Mouse (Mus musculus): ENCODE data around the gene Camsap3.

The Camsap3 gene

DNA sequence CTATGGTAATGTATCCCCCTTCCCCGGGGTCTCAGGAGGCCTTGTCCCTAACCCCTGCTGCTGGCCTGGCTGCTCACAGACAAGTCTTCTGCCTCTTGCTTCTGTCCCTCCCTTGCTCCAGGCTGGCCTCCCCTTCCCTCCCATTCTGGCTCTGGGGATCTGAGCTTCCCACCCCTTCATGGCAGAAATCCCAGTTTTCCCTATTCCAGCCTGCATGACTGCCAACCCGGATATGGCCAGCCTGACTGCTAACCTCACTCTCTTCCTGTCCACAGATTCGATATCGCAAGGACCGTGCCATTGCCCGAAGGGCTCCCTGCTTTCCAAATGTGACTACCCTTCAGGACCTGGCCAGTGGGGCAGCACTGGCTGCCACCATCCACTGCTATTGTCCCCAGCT is 13.3 kb downstream of the Camsap3 start:
- DNase-seq (ENCODE audit: low read depth, low spot score) = no peak

DNA sequence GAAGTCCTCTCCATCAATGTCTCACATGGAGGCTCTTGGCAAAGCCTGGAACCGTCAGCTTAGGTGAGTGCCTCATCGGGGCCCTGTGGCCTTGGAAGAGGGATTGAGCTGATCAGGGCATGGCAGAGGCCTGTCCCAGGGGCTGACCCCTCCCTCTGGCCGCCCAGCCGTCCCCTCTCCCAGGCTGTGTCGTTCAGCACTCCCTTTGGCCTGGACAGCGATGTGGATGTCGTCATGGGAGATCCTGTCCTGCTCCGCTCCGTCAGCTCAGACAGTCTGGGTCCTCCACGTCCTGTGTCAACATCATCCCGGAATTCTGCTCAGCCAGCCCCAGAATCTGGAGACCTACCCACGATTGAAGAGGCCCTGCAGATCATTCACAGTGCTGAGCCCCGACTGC is 16.3 kb downstream of the Camsap3 start:
- DNase-seq (ENCODE audit: low read depth, low spot score) = no peak

DNA sequence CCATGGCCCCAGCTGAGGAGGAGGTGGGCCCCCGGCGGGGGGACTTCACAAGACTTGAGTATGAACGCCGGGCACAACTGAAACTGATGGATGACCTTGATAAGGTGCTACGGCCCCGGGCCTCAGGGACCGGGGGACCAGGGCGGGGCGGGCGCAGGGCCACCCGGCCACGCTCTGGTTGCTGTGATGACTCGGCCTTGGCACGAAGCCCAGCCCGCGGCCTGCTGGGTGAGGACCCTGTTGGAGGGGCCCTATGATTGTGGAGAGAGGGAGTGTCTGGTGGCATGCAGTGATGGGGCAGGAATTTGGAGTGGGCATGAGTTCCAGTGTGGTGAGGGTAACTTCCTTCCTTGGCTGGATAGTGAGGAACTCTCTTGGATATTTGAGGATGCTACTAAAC is 19.5 kb downstream of the Camsap3 start:
- no peak for DNase-seq (ENCODE audit: low read depth, low spot score)

DNA sequence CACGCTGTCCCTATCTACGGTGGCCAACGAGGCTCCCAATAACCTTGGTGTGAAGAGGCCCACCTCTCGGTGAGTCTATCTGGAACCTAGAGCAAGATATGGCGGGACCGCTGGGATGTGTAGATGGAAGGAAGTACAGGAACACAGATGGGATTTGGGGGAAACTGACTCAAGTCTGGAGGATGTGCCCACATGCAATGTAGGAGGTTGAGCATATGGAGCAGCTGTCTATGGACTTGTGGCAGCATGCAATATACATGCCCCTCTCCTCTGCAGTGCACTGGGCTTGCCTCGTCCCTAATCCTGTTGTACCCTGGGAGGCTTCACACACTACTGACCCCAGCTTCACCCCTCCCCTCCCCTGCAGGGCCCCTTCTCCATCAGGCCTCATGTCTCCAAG is 20.7 kb downstream of the Camsap3 start:
- DNase-seq (ENCODE audit: low read depth, low spot score) = no peak

DNA sequence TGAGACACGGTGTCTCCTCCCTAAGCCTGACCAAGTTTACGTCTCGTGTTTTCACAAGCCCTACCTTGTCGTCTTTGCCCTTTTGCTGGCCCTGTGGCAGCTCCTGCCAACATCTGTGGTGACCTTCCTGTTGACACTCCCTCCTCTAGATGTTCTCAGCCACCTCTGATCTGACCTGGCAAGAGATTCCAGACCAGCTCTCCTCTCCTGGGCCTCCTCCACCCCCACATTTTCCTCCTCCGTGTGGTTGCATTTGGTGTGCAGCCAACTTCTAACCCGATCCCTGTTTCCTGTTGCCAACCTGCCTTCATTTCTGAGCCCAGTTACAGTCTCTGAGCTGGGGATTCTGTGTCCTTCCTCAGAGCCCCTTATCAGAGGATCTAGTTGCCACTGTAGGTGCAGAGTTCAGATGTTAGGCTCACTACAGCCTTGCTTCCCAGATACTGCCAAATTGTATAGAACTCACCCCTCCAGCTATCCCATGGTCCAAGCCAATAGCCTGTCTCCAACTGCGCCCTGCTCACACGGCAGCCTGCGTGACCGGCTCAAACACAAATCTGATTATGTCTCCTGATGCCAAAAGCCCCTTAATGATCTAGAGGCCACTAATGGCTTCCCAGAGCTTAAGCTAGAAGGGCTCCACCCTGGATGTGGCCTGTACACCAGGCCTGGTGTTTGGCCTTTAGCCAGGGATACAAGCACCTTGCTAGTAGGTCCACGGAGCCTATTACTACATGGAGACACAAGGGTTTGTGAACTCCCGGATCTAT is 22.1 kb downstream of the Camsap3 start:
- DNase-seq (ENCODE audit: low read depth, low spot score) = no peak

DNA sequence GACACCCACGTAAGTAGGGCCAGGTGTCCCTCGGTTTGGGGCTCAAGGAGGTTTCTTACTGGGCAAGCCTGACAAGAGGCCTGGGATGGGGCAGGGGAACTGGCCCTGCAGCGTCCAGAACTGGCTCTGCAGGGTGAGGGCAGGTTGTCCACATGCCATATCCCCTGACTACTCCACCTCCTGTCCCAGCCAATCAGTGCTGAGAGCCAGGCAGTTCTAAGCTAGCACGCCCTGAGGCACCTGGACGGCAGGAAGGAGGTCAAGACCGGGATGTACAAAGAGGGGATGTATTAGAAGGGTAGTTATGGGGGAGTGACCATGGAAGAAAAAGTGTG is 22.7 kb downstream of the Camsap3 start:
- DNase-seq (ENCODE audit: low read depth, low spot score) = no peak

DNA sequence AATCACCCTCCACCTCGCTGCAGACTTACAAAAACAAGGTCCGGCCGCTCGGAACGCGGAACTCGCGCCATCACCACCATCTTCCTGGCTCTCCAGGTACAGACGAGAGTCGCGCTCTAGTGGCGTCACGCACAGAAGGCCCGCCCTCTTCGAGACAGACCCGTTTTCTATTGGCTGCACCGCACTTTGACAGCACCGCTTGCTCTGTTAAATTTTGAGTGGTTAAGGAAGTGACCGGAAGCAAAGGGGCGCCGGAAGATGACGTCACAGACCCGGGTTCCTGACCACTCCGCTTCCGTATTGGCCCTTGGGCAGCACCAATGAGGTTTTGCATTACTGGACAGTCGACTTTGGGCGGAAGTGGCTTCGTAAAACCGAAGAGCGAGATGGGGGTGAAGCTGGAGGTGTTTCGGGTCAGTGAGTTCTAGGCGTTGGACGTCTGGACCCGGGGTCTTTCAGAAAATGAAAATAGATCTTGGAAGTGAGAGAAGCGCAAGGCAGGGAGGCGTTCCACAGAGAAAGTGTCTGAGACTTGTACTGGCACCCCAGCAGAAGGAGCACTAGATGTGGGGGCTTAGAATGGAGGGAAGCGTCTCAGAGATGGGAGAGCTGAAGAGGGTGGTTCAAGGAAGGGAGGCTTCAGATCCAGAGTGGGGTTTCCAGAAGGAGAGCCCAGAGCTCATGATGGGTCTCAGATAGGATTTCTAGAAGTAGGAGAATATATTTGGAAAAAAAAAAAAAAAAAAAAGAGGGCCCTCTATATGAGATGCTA is 34.3 kb downstream of the Camsap3 start, which contains the start of the genes Xab2 and Pet100:
Gene Xab2 (minus strand): TSS at position 118 of the 772 bp plus-strand sequence.
Gene Pet100 (plus strand): TSS at position 350 of the 772 bp plus-strand sequence.
- peak; percentile 100 for DNase-seq (ENCODE audit: low read depth, low spot score)

DNA sequence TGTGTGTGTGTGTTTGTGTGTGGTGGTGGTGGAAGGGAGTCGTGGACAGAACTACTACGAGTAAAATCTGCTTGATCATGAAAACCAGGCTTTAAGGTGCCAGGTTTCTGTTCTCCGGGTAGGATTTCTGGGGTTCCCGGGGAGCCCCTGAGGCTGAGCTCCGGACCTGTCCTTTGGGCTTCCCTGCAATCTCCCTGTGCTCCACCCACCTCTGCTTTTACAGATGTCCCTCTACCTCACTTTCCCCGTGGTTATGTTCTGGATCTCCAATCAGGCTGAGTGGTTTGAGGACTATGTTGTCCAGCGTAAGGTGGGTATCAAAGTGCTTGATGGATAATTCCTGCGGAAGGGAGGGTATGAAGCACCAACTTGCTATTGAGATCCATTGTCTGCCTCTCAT is 35.0 kb downstream of the Camsap3 start:
- no peak for DNase-seq (ENCODE audit: low read depth, low spot score)

DNA sequence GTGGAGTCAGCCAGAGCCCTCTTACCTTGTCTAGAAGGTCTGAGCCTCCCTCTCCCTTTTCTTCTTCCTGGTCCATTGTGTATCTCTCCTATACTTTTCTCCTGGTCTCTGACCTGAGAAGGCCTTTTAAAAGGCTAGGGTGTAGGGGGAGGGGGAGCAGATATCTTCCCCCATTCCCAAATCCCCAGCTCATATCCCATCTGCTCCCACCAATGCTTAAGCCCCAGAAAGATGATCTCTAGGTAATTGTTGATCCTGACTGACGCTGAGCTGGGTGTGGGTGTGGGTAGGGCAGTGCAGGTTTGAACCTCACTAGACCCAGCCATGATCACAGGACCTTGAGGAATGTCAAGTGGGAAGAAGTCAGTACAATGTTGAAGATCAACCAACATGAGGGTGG is 38.4 kb downstream of the Camsap3 start, which contains the start of gene Pcp2:
Gene Pcp2 (minus strand): TSS at position 101 of the 400 bp plus-strand sequence.
- DNase-seq (ENCODE audit: low read depth, low spot score) = no peak

DNA sequence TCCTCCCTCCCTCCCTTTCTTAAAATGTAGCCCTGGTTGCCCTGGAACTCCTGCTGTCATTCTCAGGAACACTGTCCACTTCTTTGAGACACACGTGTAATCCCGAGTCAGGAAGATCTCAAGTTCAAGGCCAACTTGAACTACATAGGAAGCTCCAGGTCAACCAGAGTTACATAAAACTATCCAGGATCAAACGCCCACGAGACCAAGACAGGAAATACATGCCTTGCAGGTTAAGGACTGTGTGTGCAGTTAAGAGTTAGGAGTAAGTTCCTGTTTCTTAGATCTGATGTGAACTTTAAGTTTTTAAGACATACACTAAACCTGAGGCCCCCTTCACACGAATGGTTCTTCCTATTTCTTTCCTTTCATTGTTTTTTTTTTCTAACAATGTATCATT is 39.9 kb downstream of the Camsap3 start:
- no peak for DNase-seq (ENCODE audit: low read depth, low spot score)

DNA sequence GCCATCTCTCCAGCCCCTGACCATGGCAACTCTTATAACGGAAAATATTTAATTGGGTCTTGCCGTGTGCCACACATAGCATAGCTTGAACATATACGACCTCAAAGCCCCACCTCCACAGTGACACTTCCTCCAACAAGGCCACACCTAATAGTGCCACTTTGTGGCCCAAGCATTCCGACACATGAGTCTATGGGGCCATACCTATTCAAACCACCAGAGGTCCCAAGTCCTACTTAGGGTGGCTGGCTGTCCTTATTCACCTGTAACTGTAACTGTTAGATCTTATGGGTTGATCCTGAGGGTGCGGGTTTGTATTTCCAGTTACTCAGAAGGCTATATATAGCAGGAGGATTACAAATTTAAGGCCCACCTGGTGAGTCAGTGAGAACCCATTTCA is 40.9 kb downstream of the Camsap3 start:
- DNase-seq (ENCODE audit: low read depth, low spot score) = peak; percentile 89

DNA sequence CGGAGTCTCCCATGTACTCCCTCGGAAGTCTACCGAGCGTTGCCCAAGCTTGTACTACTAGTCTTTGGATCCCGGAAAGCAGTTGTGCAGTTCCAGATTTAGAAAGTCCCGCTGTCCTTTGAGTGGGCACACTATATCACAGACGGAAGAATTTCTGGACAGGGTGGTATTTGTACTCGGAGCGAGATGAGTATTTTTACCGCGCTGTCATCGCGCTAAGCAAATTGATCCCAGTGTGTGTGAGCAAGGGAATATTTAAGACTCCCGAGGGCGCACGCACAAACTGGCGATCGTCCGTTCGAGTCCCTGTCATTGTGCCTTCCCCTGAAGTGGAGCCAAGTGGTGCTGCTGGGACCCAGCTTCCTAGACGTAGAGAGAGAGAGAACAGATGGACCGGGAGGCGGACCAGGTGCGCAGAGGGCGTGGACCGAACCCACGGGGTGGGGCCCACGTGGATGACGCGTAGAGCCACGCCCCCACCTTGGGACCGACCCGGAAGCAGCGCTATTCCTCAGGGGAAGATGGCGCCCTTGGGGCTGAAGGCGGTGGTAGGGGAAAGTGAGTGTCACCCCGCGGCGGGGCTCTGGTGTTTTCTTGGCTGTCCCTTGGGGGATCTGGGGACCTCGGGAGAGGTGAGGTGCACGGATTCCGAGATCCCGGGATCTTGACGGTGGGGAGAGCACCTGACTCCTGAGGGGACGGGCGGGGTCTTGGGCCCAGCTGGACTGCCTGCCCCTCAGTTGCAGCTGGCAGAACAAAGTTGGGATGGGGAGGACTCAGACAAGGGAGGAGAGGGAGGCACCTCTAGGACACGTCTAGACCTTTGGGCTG is 43.8 kb downstream of the Camsap3 start, which contains the start of gene Stxbp2:
Gene Stxbp2 (plus strand): TSS at position 309 of the 831 bp plus-strand sequence.
- DNase-seq (ENCODE audit: low read depth, low spot score) = peak; percentile 89

DNA sequence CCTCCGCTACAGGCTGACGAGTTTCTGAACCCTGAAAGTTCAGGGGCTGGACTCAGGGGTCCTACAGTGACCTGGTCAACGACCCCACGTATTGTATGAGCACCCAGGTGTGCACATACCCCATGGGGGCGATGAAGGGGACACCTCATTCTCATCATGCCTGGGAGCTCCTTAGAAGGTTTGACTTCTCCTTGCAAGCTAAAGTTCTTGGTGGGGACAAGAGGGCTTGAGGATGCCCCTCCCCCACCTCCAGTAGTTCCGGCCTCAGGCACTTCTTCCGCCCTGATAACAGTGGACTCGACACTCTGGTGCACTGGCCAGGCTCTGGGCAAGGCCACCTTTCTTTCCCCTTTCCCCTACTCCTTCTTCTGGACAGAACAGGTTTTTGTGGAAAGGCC is 44.4 kb downstream of the Camsap3 start:
- no peak for DNase-seq (ENCODE audit: low read depth, low spot score)

DNA sequence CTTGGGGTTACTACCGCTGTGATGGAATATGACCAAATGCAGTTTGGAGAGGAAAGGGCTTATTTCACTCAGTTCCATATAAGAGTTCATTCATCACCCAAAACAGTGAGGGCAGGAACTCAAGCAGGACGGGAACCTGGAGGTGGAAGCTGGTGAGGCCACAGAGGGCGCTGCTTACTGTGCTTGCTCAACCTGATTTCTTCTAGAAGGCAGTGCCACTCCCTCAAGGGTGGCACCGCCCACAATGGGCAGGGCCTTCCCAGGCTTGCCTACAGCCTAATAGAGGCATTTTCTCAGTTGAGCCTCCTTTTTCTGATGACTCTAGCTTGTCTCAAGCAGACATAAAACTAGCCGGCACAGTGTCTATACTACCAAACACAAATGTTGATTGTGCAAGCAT is 58.7 kb downstream of the Camsap3 start:
- DNase-seq (ENCODE audit: low read depth, low spot score) = peak; percentile 86

DNA sequence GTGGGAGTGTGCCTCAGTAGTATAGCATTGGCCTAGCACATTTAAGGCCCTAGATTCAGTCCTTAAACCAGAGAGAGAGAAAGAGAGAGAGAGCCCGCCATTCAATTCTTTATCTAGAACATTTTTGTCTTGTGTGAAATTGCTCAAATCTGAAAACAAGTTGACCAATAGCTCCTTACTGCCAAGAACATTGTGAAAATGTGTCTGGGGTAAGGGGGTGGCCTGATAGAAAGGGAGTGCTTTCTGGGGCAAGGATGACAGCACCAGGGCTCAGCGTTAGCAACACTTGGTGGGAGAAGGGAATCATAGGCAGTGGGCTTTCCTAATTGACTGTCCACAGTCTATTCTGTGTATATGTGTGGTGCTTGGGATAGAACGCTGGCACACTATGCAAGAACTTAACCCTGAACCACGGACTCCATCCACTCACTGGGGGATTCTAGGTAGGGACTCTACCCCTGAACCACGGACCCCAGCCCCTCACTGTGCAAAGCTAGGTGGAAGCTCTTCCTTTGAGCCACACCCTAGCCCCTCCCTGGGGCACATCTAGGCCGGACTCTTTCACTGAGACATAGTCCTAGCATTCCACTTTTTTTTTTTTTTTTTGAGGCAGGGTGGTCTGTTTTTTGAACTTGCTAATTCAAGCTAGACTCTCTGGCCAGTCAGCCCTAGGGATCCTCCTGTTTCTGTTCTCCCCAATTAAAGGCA is 59.9 kb downstream of the Camsap3 start:
- no peak for DNase-seq (ENCODE audit: low read depth, low spot score)

DNA sequence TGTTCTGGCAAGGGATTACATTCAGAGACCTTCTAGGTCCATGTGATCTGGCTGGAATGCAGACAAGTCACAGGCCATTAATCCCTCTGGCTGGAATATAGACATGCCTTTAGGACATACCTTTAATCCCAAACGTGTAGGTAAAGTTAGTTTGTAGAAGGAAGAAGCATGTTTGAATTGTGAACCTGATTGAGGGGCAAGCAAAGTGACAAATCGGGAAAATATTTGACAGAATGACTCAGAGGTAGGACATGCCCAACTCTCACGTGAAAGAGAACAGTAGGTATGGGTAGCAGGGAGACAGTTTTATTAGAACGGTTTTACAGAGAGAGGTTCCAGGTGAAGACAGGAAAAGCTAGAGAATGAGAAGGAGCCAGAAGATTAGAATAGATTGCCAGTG is 60.5 kb downstream of the Camsap3 start:
- DNase-seq (ENCODE audit: low read depth, low spot score) = no peak

DNA sequence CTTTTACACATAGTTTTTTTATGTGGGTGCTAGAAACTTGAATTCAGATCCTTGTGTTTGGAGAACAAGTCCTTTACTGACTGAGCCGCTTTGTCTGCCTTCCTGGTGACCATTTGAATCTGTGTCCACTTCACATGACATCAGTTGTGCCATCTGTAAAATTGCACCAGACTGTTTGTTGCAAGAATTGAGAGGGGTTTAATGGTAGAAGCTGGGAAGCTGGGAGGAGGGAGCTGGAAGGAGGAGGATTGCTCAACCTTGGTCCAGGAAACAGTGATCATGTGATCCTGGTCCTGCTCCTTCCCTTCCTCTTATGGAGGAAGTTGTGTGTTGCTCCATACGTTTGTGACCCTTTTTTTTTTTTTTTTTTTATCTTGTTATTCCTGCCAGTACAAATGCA is 61.2 kb downstream of the Camsap3 start:
- no peak for DNase-seq (ENCODE audit: low read depth, low spot score)

DNA sequence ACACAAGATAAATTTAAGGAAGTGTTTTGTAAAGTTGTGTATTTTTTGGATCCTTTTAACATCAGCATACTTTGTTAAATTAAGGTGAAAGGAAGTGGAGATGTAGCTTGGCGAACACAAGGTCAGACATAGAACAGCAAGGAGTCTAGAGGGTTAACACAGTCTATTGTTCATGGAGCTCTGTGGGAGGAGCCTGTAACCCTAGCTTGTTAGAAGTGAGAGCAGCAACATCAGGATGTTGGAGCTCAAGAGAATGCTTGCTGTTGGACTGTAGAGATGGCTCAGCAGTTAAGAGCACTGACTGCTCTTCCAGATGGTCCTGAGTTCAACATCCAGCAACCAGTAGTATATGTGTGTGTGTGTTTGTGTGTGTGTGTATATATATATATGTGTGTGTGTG is 61.9 kb downstream of the Camsap3 start:
- DNase-seq (ENCODE audit: low read depth, low spot score) = peak; percentile 75

DNA sequence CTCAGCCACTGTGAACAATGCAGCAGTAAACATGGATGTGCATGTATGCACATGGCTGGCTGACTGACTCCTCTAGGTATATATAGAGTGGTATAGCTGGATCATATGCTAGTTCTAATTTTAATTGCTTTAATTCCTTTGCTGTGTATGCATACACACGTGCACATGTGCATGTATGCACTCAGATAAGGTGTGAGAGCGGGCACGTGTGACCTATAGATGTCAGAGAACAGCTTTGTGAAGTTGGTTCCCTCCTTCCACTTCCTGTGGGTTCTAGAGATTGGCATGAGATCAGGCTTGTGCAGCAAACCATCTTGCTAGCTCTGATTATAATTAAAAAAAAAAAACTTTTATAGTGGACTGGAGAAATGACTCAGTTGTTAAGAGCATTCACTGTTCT is 65.8 kb downstream of the Camsap3 start:
- no peak for DNase-seq (ENCODE audit: low read depth, low spot score)

DNA sequence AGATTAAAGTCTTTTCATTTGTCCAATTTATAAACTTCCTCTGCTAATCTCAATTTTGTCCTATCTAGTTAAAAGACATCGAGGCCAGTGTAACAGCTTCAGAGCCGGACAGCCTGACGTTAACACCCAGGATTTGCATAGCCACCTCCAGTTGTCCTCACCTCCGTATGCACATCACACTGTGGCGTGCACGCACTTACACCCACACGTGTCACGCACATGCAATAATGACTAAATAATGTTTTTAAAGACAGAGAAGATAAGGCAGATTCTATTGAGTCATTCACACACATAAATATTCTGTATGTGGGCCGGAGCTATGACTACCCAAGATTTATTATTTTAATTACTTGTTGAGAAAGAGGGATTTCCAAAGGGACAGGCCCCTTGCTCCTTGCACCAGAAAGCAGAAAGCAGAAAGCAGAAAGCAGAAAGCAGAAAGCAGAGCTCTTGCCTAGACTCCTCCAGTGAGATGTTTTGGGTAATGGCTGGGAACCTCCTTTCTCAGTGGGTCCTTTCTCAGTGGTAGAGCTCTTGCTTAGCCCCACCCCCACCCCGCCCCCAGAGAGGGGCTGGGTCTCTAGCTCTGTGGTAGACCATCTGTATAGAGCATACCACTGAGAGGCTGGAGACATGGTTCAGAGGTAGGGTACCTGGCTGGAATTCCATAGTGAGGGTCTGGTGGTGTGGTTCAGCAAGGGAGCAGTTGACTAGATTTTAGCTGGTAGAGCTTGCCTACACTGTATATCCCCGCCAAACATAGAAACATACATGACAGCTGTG is 67.8 kb downstream of the Camsap3 start:
- no peak for DNase-seq (ENCODE audit: low read depth, low spot score)

DNA sequence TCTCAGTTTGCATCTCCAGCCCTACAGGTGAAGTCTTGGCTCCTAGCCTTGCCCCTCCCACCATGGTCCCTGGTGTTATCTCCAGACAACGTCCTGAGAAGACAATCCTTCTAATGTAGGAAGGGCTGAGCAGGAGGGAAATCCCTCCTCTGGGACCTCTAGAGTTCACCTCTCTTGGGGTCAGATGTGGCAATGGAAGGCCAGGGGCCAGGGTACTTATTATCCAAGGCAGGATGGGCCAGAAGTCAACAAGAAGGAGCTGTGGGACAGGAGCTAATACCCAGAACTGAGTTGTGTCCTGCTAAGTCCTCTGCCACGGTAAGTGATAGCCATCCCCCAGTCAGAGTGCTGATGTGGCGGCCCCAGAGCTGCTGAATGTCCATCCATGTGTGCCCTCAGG is 68.4 kb downstream of the Camsap3 start, which contains the start of gene Retn:
Gene Retn (plus strand): TSS at position 245 of the 400 bp plus-strand sequence.
- no peak for DNase-seq (ENCODE audit: low read depth, low spot score)
